Mouse (Mus musculus) limb, embryonic 11.5 days (tissue): ENCODE results near the gene Blmh. TPM values are rescaled to one million over a fixed set of nuclear protein-coding genes. Genes with fewer than 3 reads are reported as not detected.

Experiments used
- polyA plus RNA-seq: library from polyadenylated mRNA; unstranded; fragments of >200 nt; fragmentation: Nextera tagmentation; extraction: Ambion mirVana; gene quantifications from 2 replicates; pipeline ENCODE4 v1.2.1, GENCODE M21; 2014

Gene Blmh
- polyA plus RNA-seq, 1 experiment from 2014 or later, result 171 TPM

Other genes starting within 250 kb of the Blmh start
- 0.08 and 0.20 TPM in 2 replicates for gene Trarg1, start 245.0 kb upstream of the Blmh start, polyA plus RNA-seq
- 32.7 and 33.7 TPM in 2 replicates for gene Gosr1, start 161.2 kb upstream of the Blmh start, polyA plus RNA-seq
- gene Cpd, start 77.8 kb upstream of the Blmh start, polyA plus RNA-seq, result 14.3 and 14.8 TPM in 2 replicates
- not detected in 2 replicates for gene Tmigd1, start 22.6 kb upstream of the Blmh start, polyA plus RNA-seq
- gene Slc6a4, start 73.8 kb downstream of the Blmh start, polyA plus RNA-seq, result 0.40 and 0.53 TPM in 2 replicates
- 70.9 and 76.3 TPM in 2 replicates for gene Nsrp1, start 153.6 kb downstream of the Blmh start, polyA plus RNA-seq